Mouse (Mus musculus): ENCODE measurements around the gene 4930564D02Rik.

GRCm38 (mm10) chr3:105023371-105024005, 43.2 kb upstream of the 4930564D02Rik start:
- TF ChIP-seq CTCF (IDR thresholded peaks at IDR 0.05; ENCODE audit: borderline replicate concordance, control insufficient read depth, extremely low read depth, insufficient read depth, low read length, poor library complexity) (no peak), POLR2A (IDR thresholded peaks at IDR 0.05; ENCODE audit: control insufficient read depth, extremely low read depth, insufficient read depth, low read length, poor library complexity) (no peak)

All from thymus, adult 2 months (tissue).